Mouse (Mus musculus): ENCODE measurements around the gene Ptpdc1. TPM values are rescaled to one million over a fixed set of nuclear protein-coding genes. Genes with fewer than 3 reads are reported as not detected.

The Ptpdc1 gene
- polyA plus RNA-seq (2011; ENCODE audit: insufficient read depth, insufficient read length, low replicate concordance, missing spikeins): 1.1 and 5.8 TPM in 2 replicates

- peak within 1 kb of the TSS; percentile 65; the same call in 1 of the 2 replicates for H3K27ac ChIP-seq (ENCODE audit: control insufficient read depth, insufficient read depth, low read depth, low read length, poor library complexity)
- under 1% methylated on average over 73 of the region's 76 CpGs for WGBS
Measured at GRCm38 (mm10) chr13:48625433-48626184, at the start of gene Ptpdc1. Gene Ptpdc1, minus strand, starts transcription at chr13:48625664.

DNA sequence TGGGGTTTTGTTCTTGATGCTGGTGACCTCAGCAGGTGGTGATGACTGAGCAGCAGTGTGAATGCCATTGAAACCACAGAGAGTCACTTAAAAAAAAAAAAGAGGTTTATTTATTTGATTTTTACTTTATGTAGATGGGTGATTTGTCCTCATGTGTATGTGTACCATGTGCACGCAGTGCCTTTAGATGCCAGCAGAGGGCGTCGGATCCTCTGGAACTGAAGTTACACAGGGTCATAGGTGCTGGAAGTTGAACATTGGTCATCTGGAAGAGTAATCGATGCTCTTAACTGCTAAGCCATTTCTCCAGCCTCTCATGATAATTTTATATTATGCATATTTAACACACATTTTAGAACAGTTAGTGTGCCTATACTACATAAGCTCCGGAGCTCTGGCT is 49.1 kb upstream of the Ptpdc1 start:
- Histone ChIP-seq H3K4me1 (ENCODE audit: control insufficient read depth, insufficient read depth, low read length) (no peaks in the 10 kb centered on the region), H3K27ac (ENCODE audit: control insufficient read depth, insufficient read depth, low read depth, low read length, poor library complexity) (no peak overlapping the region), H3K4me3 (replicated peaks; ENCODE audit: control insufficient read depth, low read depth, low read length) (no peak overlapping the region)
- WGBS: 70% methylated on average over 5 of the region's 5 CpGs
- TF ChIP-seq POLR2A (IDR thresholded peaks at IDR 0.05; ENCODE audit: borderline replicate concordance, control insufficient read depth, low read depth, low read length) (no peak), CTCF (IDR thresholded peaks at IDR 0.05; ENCODE audit: control insufficient read depth, insufficient read depth, low read length) (no peak)

More at GRCm38 (mm10) chr13:48625433-48626184, at the start of gene Ptpdc1:
- no peak for TF ChIP-seq CTCF (IDR thresholded peaks at IDR 0.05; ENCODE audit: control insufficient read depth, insufficient read depth, low read length)
- peak; percentile 15; the same call in 1 of the 2 replicates for TF ChIP-seq POLR2A (IDR thresholded peaks at IDR 0.05; ENCODE audit: borderline replicate concordance, control insufficient read depth, low read depth, low read length)
- H3K4me1 ChIP-seq (ENCODE audit: control insufficient read depth, insufficient read depth, low read length): no peaks in the 10 kb centered on the region
- peak within 1 kb of the TSS; percentile 61 for H3K4me3 ChIP-seq (replicated peaks; ENCODE audit: control insufficient read depth, low read depth, low read length)

DNA sequence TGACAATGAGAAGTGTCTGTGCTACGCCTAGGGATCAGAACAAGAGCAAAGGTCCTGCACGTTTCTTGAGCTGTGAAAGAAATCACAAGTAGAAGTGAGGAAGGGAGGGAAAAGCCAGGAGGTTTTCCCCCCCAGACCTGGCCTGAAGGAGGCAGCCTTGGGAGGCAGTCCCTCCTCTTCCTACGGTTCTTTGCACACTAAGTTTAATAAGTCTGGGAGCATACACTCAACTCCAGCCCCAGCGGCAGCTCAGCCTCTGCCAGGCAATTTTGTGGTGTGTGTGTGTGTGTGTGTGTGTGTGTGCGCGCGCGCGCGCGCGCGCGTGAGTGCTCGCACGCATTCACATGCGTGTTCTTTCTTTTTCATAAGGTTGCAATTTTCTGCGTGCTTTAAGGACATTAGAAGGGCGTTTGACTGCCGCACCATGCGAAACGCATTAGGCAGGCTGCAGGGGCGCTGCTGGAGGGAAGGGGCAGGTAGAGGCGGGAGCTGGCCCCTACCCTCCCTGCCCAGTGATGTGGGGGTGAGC is 46.9 kb upstream of the Ptpdc1 start:
- no peak for TF ChIP-seq POLR2A (IDR thresholded peaks at IDR 0.05; ENCODE audit: borderline replicate concordance, control insufficient read depth, low read depth, low read length)
- TF ChIP-seq CTCF (IDR thresholded peaks at IDR 0.05; ENCODE audit: control insufficient read depth, insufficient read depth, low read length): no peak
- no peak overlapping the region for H3K4me3 ChIP-seq (replicated peaks; ENCODE audit: control insufficient read depth, low read depth, low read length)
- 2% methylated on average over 24 of the region's 24 CpGs for WGBS
- no peaks in the 10 kb centered on the region for H3K4me1 ChIP-seq (ENCODE audit: control insufficient read depth, insufficient read depth, low read length)
- no peak overlapping the region for H3K27ac ChIP-seq (ENCODE audit: control insufficient read depth, insufficient read depth, low read depth, low read length, poor library complexity)

DNA sequence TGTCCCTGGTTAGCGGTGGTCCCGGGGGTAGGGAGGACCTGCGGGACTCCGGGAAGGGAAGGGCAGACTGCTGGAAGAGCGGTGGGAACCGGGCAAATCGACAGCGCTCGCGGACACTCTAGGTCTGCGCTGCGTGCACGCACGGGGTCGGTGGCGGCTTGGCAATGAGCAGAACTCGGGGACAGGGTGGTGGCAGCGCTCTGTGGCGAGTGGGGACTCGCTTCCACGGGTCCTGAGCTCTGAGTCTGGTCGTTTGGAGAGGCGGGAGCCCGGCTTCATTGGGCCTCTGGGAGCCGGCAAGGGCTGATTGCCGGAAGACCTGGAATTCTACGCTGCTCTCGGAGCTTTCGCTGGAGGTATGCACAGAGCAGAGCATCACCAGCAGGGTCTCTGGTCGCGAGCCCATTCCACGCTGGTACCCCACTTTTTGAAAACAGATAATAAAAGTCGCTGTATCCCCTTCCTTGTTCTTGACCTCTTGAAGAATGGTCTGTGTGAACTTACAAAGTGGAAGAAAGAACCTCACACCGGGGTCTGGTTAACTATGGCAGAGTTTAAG is 43.6 kb upstream of the Ptpdc1 start:
- 1% methylated on average over 34 of the region's 34 CpGs for WGBS
- H3K27ac ChIP-seq (ENCODE audit: control insufficient read depth, insufficient read depth, low read depth, low read length, poor library complexity): no peak overlapping the region
- H3K4me3 ChIP-seq (replicated peaks; ENCODE audit: control insufficient read depth, low read depth, low read length): no peak overlapping the region
- TF ChIP-seq POLR2A (IDR thresholded peaks at IDR 0.05; ENCODE audit: borderline replicate concordance, control insufficient read depth, low read depth, low read length): no peak
- TF ChIP-seq CTCF (IDR thresholded peaks at IDR 0.05; ENCODE audit: control insufficient read depth, insufficient read depth, low read length): no peak
- H3K4me1 ChIP-seq (ENCODE audit: control insufficient read depth, insufficient read depth, low read length): no peaks in the 10 kb centered on the region

GRCm38 (mm10) chr13:48668091-48668975 is 42.9 kb upstream of the Ptpdc1 start:
- Histone ChIP-seq H3K27ac (ENCODE audit: control insufficient read depth, insufficient read depth, low read depth, low read length, poor library complexity) (no peak overlapping the region), H3K4me3 (replicated peaks; ENCODE audit: control insufficient read depth, low read depth, low read length) (no peak overlapping the region), H3K4me1 (ENCODE audit: control insufficient read depth, insufficient read depth, low read length) (no peaks in the 10 kb centered on the region)
- TF ChIP-seq CTCF (IDR thresholded peaks at IDR 0.05; ENCODE audit: control insufficient read depth, insufficient read depth, low read length) (no peak), POLR2A (IDR thresholded peaks at IDR 0.05; ENCODE audit: borderline replicate concordance, control insufficient read depth, low read depth, low read length) (no peak)
- 2% methylated on average over 33 of the region's 33 CpGs for WGBS

GRCm38 (mm10) chr13:48667461-48667860 is 42.0 kb upstream of the Ptpdc1 start:
- Histone ChIP-seq H3K4me3 (replicated peaks; ENCODE audit: control insufficient read depth, low read depth, low read length) (no peak overlapping the region), H3K4me1 (ENCODE audit: control insufficient read depth, insufficient read depth, low read length) (no peaks in the 10 kb centered on the region), H3K27ac (ENCODE audit: control insufficient read depth, insufficient read depth, low read depth, low read length, poor library complexity) (no peak overlapping the region)
- 3% methylated on average over 4 of the region's 4 CpGs for WGBS
- no peak for TF ChIP-seq POLR2A (IDR thresholded peaks at IDR 0.05; ENCODE audit: borderline replicate concordance, control insufficient read depth, low read depth, low read length)
- no peak for TF ChIP-seq CTCF (IDR thresholded peaks at IDR 0.05; ENCODE audit: control insufficient read depth, insufficient read depth, low read length)

DNA sequence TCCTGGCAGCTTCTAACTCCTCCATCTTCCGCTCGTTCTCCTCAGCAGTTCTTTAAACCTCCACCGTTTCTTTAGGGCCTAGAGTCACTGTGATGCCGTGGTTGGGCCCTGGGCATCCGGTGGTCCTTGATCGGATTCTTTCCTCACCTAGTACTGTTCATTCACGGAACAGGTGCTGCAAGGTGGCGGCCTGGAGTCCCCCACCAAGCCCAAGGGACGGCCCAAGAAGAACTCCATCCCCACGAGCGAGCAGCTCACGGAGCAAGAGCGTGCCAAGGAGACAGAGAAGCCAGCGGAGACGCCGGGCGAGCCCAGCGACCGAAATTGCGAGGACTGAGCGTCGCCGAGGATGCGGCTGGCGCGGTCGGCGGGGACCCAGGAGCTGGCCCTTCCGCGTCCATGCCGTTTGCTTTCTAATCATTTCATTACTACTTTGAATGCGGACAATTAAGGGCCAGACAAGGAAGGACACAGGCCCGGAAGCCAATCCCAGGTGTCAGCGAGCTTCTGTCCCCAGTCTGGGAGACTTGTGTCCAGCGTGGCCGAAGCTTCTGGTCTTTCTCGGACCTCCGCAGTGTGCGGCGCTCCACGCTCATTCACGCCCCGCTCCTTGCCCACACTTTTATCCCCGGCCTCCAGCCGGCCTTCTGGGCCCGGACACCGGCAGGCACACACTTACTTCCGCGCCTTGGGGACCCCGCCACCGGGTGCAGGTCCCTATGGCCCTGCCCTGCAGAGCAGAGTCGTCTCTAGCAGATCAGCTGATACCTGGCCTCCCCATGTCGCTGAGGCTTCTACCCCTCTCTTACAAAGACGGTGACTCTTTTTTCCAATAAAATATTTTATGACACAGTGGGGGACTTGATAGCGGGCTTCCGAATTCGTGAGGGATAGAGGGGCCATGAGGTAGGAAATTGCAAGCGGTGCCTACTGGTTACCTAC is 40.5 kb upstream of the Ptpdc1 start:
- H3K27ac ChIP-seq (ENCODE audit: control insufficient read depth, insufficient read depth, low read depth, low read length, poor library complexity): no peak overlapping the region
- no peaks in the 10 kb centered on the region for H3K4me1 ChIP-seq (ENCODE audit: control insufficient read depth, insufficient read depth, low read length)
- WGBS: 6% methylated on average over 58 of the region's 58 CpGs
- TF ChIP-seq POLR2A (IDR thresholded peaks at IDR 0.05; ENCODE audit: borderline replicate concordance, control insufficient read depth, low read depth, low read length): no peak
- no peak for TF ChIP-seq CTCF (IDR thresholded peaks at IDR 0.05; ENCODE audit: control insufficient read depth, insufficient read depth, low read length)
- H3K4me3 ChIP-seq (replicated peaks; ENCODE audit: control insufficient read depth, low read depth, low read length): no peak overlapping the region
